Mouse (Mus musculus) stomach, postnatal 0 days (tissue): ENCODE results near the gene Gnb2. TPM values are rescaled to one million over a fixed set of nuclear protein-coding genes. Genes with fewer than 3 reads are reported as not detected.

Experiments
- ATAC-seq: fragments of 200-750 bp; cut with Nextera tagmentation; 2 replicates; pipeline ENCODE4 v1.8.0; 2017; ENCODE audit not compliant: low FRiP score, low TSS enrichment
- DNase-seq: peaks from one replicate; pipeline ENCODE4 v3.0.0-alpha.2; 2016; ENCODE audit warnings: low spot score
- H3K27ac ChIP-seq: fragments of 300-500 bp; sonication (generic); replicated peaks from 2 replicates; pipeline ENCODE4 v1.5.1; 2014; ENCODE audit warnings: mild to moderate bottlenecking, control low read depth
- H3K27me3 ChIP-seq: fragments of 300-500 bp; sonication (generic); 2 replicates; pipeline ENCODE4 v1.6.1; 2014; ENCODE audit warnings: low read length; ENCODE audit not compliant: control insufficient read depth, insufficient read depth
- H3K36me3 ChIP-seq: fragments of 300-500 bp; sonication (generic); 2 replicates; pipeline ENCODE4 v1.6.1; 2014; ENCODE audit warnings: low read length, mixed read lengths; ENCODE audit not compliant: control insufficient read depth, insufficient read depth
- H3K4me1 ChIP-seq: fragments of 300-500 bp; sonication (generic); replicated peaks from 2 replicates; pipeline ENCODE4 v1.6.1; 2014; ENCODE audit warnings: antibody characterized with exemption; ENCODE audit not compliant: control insufficient read depth, insufficient read depth
- H3K4me2 ChIP-seq: fragments of 300-500 bp; sonication (generic); replicated peaks from 2 replicates; pipeline ENCODE4 v1.6.1; 2014; ENCODE audit warnings: low read depth, mild to moderate bottlenecking, control low read depth, moderate library complexity
- H3K4me3 ChIP-seq: fragments of 300-500 bp; sonication (generic); 2 replicates; pipeline ENCODE4 v1.5.1; 2014; ENCODE audit warnings: low read depth, low read length, control low read depth
- H3K9ac ChIP-seq: fragments of 300-500 bp; sonication (generic); 2 replicates; pipeline ENCODE4 v1.6.1; 2014; ENCODE audit warnings: mild to moderate bottlenecking, low read length, control low read depth, mixed read lengths
- H3K9me3 ChIP-seq: fragments of 300-500 bp; sonication (generic); 2 replicates; pipeline ENCODE4 v1.6.1; 2016; ENCODE audit warnings: low read length; ENCODE audit not compliant: control insufficient read depth
- CTCF ChIP-seq: IDR thresholded peaks from 2 replicates; pipeline ENCODE4 v1.5.1; 2016; ENCODE audit warnings: antibody characterized with exemption, low read depth, mild to moderate bottlenecking, moderate library complexity
- EP300 ChIP-seq: optimal IDR thresholded peaks from 2 replicates; pipeline ENCODE3; 2016; ENCODE audit warnings: antibody characterized with exemption
- WGBS: fragments of 180-500 bp; shearing (Covaris S2); extraction: QIAGEN DNeasy Blood & Tissue Kit; methylation state at CpG from one replicate; pipeline ENCODE4 v1.1.7; 2014; 5-methylcytosine and 5-hydroxymethylcytosine counted together
- polyA plus RNA-seq: library from polyadenylated mRNA; unstranded; fragments of >200 nt; fragmentation: Nextera tagmentation; extraction: Ambion mirVana; gene quantifications from 2 replicates; pipeline ENCODE4 v1.2.1, GENCODE M21; 2015

Gnb2 gene
- polyA plus RNA-seq, 1 experiment from 2014 or later, result 345 TPM

- no peaks in the 10 kb centered on the region for H3K27me3 ChIP-seq
- no peak for ATAC-seq
- H3K4me2 ChIP-seq, result no peak overlapping the region
- TF ChIP-seq CTCF (no peak), EP300 (no peak)
- H3K4me1 ChIP-seq, result no peaks in the 10 kb centered on the region
- DNase-seq, result no peak
- H3K27ac ChIP-seq, result no peak overlapping the region
- no peak overlapping the region for H3K9ac ChIP-seq
- WGBS, result 56% methylated on average over 10 of the region's 10 CpGs
- H3K9me3 ChIP-seq, result no peaks in the 10 kb centered on the region
- H3K36me3 ChIP-seq, result no peaks in the 10 kb centered on the region
- no peak overlapping the region for H3K4me3 ChIP-seq
These were observed 29.7 kb upstream of the Gnb2 start for GRCm38 (mm10) chr5:137562965-137563364.

- ATAC-seq, result no peak
- no peaks in the 10 kb centered on the region for H3K36me3 ChIP-seq
- H3K9me3 ChIP-seq, result no peaks in the 10 kb centered on the region
- no peak overlapping the region for H3K4me2 ChIP-seq
- no peak overlapping the region for H3K9ac ChIP-seq
- no peaks in the 10 kb centered on the region for H3K27me3 ChIP-seq
- H3K4me3 ChIP-seq, result no peak overlapping the region
- H3K4me1 ChIP-seq, result no peaks in the 10 kb centered on the region
- no peak for DNase-seq
- WGBS, result 58% methylated on average over 6 of the region's 6 CpGs
- TF ChIP-seq CTCF (no peak), EP300 (no peak)
- no peak overlapping the region for H3K27ac ChIP-seq
These were observed 28.2 kb upstream of the Gnb2 start for GRCm38 (mm10) chr5:137561556-137561955.

GRCm38 (mm10) chr5:137553898-137554297 is 20.6 kb upstream of the Gnb2 start:
- Histone ChIP-seq H3K27me3 (no peaks in the 10 kb centered on the region), H3K27ac (no peak overlapping the region), H3K9me3 (no peaks in the 10 kb centered on the region), H3K9ac (no peak overlapping the region), H3K4me2 (no peak overlapping the region), H3K4me3 (no peak overlapping the region), H3K36me3 (no peaks in the 10 kb centered on the region), H3K4me1 (no peaks in the 10 kb centered on the region)
- TF ChIP-seq CTCF (no peak), EP300 (no peak)
- WGBS, result 43% methylated on average over 11 of the region's 11 CpGs
- ATAC-seq (0 out of 2 replicates have a peak, but pooled peaks have one; percentile 24), DNase-seq (no peak)

DNA sequence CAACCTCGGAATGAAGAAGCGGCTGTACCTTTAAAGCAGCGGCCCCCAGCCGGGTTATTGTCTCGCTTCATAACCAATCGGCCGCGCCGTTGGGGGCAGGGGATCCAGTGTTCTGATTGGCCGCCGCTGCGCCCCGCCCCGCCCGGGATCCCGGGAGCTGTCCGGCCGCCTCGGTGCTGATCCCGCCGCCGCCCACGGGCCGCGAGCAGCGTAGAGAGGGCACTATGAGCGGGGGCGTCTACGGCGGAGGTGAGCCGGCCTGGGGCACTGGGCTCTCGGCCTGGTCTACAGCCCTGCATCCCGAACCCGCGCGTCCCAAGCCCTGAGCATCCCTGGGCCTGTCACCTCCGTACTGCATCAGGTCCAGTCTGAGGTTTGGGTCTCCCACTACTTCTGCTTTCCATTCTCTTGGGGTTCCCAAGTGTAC is 20.1 kb upstream of the Gnb2 start, which contains the start of gene Actl6b:
Actl6b (plus strand) TSS at position 107 of the 427 bp plus-strand sequence.
- Histone ChIP-seq H3K4me1 (no peaks in the 10 kb centered on the region), H3K27ac (no peak within 1 kb of the TSS), H3K27me3 (no peaks in the 10 kb centered on the region), H3K36me3 (no peaks in the 10 kb centered on the region), H3K9ac (no peak within 1 kb of the TSS), H3K9me3 (no peaks in the 10 kb centered on the region), H3K4me2 (peak within 1 kb of the TSS; percentile 8; the same call in 1 of the 2 replicates), H3K4me3 (no peak within 1 kb of the TSS)
- 1% methylated on average over 36 of the region's 37 CpGs for WGBS
- DNase-seq (peak; percentile 73), ATAC-seq (peak; percentile 80)
- TF ChIP-seq CTCF (no peak), EP300 (no peak)

GRCm38 (mm10) chr5:137553000-137553399 is 19.7 kb upstream of the Gnb2 start:
- Histone ChIP-seq H3K27me3 (no peaks in the 10 kb centered on the region), H3K36me3 (no peaks in the 10 kb centered on the region), H3K9ac (no peak overlapping the region), H3K4me2 (peak overlapping the region; percentile 8; the same call in 1 of the 2 replicates), H3K27ac (no peak overlapping the region), H3K9me3 (no peaks in the 10 kb centered on the region), H3K4me3 (no peak overlapping the region), H3K4me1 (no peaks in the 10 kb centered on the region)
- TF ChIP-seq CTCF (no peak), EP300 (no peak)
- ATAC-seq (no peak), DNase-seq (no peak)
- WGBS, result 27% methylated on average over 6 of the region's 6 CpGs

DNA sequence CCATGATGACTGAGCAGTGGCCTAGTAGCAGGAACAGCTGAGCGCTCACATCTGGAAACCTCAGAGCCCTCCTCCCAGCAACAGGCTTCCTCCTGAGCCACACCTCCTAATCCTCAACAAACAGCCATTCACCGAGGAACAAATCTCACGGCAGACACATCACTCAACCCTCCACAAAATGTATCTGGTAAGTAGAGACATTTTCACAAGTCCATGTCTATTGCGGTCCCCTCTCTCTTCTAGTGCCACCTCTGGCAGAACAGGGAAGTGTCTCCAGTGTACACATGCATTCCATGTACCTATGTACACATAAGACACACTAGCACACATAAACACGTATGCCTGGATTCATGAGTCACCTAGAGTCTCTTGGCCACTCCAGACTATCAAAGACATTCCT is 17.8 kb upstream of the Gnb2 start:
- WGBS, result 60% methylated on average over 5 of the region's 5 CpGs
- ATAC-seq (no peak), DNase-seq (no peak)
- H3K36me3 ChIP-seq, result no peaks in the 10 kb centered on the region
- H3K9me3 ChIP-seq, result no peaks in the 10 kb centered on the region
- H3K27me3 ChIP-seq, result no peaks in the 10 kb centered on the region
- no peak for TF ChIP-seq EP300
- peak; percentile 59 for TF ChIP-seq CTCF
- no peak overlapping the region for H3K27ac ChIP-seq
- no peak overlapping the region for H3K4me3 ChIP-seq
- H3K4me1 ChIP-seq, result no peaks in the 10 kb centered on the region
- no peak overlapping the region for H3K9ac ChIP-seq
- no peak overlapping the region for H3K4me2 ChIP-seq
